Mouse (Mus musculus): Measurements from ENCODE around the gene Slfn4. TPM values are rescaled to one million over a fixed set of nuclear protein-coding genes. Genes with fewer than 3 reads are reported as not detected.
"Not testable (repeated sequence)": the region's sequence is repeated elsewhere in the genome, so short reads cannot be mapped to it uniquely, and the experiment has no call there.

The Slfn4 gene
- polyA plus RNA-seq, 1 experiment: 0.37 TPM

DNA sequence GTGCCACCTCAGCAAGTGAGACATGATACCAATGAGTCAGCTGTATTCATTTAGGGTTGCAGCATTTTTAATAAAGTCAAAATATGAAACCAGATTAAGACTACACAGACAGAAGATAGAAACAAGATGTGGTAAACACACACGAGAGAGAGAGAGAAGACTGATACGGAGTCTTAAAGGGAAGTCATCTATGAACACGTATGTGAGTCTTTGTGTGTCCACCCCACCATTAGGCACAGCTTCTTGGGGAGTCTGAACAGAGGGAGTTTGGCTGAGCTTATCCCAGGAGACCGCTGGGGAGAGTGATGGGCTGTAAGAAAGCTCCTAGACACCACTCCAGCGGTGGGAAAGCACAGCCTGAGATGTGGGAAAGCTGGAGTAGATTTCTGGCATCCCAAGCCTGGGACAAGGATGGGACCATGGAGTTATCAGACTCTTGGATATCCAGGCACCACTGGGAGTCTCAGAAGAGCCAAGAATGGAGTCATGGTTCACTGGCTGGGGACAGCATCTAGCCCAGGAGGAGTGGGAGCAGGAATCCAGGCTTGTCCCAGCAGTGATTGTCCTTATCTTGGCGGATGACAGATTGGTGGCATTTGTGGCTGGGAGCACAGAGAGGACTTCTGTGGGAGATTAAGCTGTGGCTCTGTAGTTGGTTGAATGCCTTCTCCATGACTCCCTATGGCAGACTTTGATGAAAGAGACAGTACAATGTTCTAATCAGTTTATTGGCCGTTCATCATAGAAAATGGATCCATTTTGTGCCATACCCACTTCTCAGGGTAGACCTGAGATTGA, 53.1 kb downstream of the Slfn4 start:
- 78% methylated on average over 7 of the region's 7 CpGs for WGBS
- no peak overlapping the region for H3K27ac ChIP-seq (ENCODE audit: insufficient read depth, low read depth, low read length)
- H3K4me1 ChIP-seq (ENCODE audit: control insufficient read depth, insufficient read depth, insufficient read length, low read length): no peaks in the 10 kb centered on the region
- H3K27me3 ChIP-seq (ENCODE audit: control insufficient read depth, insufficient read depth, low read length): no peaks in the 10 kb centered on the region
- no peak for TF ChIP-seq POLR2A (IDR thresholded peaks at IDR 0.05; ENCODE audit: low read depth, low read length)
- no peak for TF ChIP-seq CTCF (IDR thresholded peaks at IDR 0.05; ENCODE audit: extremely low read depth, insufficient read length, insufficient replicate concordance, low read depth, low read length)
- no peak overlapping the region for H3K4me3 ChIP-seq (ENCODE audit: low read depth, low read length)
- H3K36me3 ChIP-seq (ENCODE audit: control insufficient read depth, insufficient read depth, low read length): no peaks in the 10 kb centered on the region

DNA sequence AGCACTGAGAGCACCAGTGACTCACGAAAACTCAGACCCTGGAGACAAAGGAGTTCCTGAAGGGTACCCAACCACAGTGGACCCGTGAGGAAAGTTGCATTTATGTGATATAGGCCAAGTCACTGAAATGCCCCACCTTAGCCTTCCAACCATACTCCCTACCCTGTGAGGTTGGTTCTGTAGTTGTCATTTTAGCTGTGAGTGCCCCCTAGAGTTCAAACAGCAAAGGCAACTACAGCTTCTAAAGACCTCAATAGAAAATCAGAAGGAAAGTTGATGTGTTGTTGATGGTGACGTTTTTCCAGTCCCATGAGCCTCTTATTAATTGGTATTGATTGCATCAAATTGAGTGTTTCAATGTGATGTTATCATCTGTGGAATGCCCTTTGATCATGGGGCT, 56.0 kb downstream of the Slfn4 start:
- Histone ChIP-seq H3K27ac (ENCODE audit: insufficient read depth, low read depth, low read length) (no peak overlapping the region), H3K4me3 (ENCODE audit: low read depth, low read length) (no peak overlapping the region), H3K27me3 (ENCODE audit: control insufficient read depth, insufficient read depth, low read length) (no peaks in the 10 kb centered on the region), H3K36me3 (ENCODE audit: control insufficient read depth, insufficient read depth, low read length) (no peaks in the 10 kb centered on the region), H3K4me1 (ENCODE audit: control insufficient read depth, insufficient read depth, insufficient read length, low read length) (no peaks in the 10 kb centered on the region)
- 52% methylated on average over 3 of the region's 3 CpGs for WGBS
- TF ChIP-seq POLR2A (IDR thresholded peaks at IDR 0.05; ENCODE audit: low read depth, low read length) (no peak), CTCF (IDR thresholded peaks at IDR 0.05; ENCODE audit: extremely low read depth, insufficient read length, insufficient replicate concordance, low read depth, low read length) (no peak)

DNA sequence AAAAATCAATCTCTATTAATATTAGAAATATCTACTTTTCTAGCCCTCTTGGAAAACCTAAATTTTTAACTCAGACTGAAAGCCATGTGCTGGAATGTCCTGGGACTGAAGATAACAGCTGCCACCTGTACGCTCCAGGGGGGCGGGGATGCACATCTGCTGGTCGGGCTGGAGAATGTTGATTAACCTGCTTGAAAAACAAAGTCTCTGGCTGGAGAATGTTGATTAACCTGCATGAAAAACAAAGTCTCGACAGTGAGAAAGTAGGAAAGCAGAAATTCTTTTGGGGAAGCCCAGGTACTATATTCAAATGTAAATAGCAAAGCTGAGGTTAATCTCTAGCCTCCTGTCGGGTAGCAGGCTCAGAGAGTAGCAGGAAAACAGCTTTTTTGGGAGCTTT, 58.6 kb downstream of the Slfn4 start:
- 29% methylated on average over 5 of the region's 5 CpGs for WGBS
- not testable (repeated sequence) for H3K4me3 ChIP-seq (ENCODE audit: low read depth, low read length)

DNA sequence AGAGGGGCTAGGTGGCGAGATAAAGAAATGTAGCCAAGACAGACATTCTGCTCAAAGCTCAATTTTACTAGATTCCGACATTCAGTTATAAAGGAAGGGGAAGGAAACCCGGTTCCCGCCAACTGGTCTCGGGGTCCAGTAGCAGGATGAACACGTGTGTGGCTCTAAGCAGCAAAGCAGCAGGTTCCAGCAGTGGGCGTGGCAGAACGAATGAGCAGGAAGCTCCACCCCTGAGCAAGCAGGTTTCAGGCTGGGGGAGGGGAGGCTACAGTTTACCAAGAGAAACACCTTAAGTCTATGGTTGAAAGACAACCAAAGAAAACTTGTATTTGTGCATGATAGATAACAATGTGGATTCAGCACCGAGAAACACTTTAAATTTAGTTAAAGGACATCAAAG, 62.4 kb downstream of the Slfn4 start:
- WGBS: 67% methylated on average over 9 of the region's 9 CpGs
- not testable (repeated sequence) for H3K4me1 ChIP-seq (ENCODE audit: control insufficient read depth, insufficient read depth, insufficient read length, low read length); H3K36me3 ChIP-seq (ENCODE audit: control insufficient read depth, insufficient read depth, low read length); H3K27me3 ChIP-seq (ENCODE audit: control insufficient read depth, insufficient read depth, low read length); H3K27ac ChIP-seq (ENCODE audit: insufficient read depth, low read depth, low read length); H3K4me3 ChIP-seq (ENCODE audit: low read depth, low read length)

More for the DNA sequence above, 58.6 kb downstream of the Slfn4 start:
- H3K4me1 ChIP-seq (ENCODE audit: control insufficient read depth, insufficient read depth, insufficient read length, low read length); H3K27me3 ChIP-seq (ENCODE audit: control insufficient read depth, insufficient read depth, low read length); H3K36me3 ChIP-seq (ENCODE audit: control insufficient read depth, insufficient read depth, low read length); H3K27ac ChIP-seq (ENCODE audit: insufficient read depth, low read depth, low read length): not testable (repeated sequence)

DNA sequence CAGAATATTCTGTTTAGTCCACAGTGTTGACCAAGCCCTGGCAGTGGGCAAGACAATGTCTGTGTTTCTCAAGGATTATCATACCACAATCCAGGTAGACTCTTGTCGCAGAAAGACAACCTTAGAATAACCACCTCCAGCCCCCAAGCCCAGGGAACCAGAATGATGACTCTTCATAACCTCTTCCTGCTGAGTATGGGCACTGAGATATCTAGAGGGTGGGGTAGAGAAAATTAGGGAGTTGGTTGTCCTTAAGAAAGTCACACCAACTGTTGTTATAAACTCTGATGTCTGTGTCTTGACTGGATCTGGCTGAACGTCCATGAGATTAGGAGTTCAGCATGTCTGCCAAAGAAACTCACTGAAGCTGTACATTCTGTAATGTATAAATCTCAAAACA, 63.4 kb downstream of the Slfn4 start:
- Histone ChIP-seq H3K27me3 (ENCODE audit: control insufficient read depth, insufficient read depth, low read length) (no peaks in the 10 kb centered on the region), H3K27ac (ENCODE audit: insufficient read depth, low read depth, low read length) (no peak overlapping the region), H3K4me3 (ENCODE audit: low read depth, low read length) (no peak overlapping the region), H3K4me1 (ENCODE audit: control insufficient read depth, insufficient read depth, insufficient read length, low read length) (no peaks in the 10 kb centered on the region), H3K36me3 (ENCODE audit: control insufficient read depth, insufficient read depth, low read length) (no peaks in the 10 kb centered on the region)
- WGBS: 86% methylated on average over 2 of the region's 2 CpGs
- TF ChIP-seq POLR2A (IDR thresholded peaks at IDR 0.05; ENCODE audit: low read depth, low read length) (no peak), CTCF (IDR thresholded peaks at IDR 0.05; ENCODE audit: extremely low read depth, insufficient read length, insufficient replicate concordance, low read depth, low read length) (no peak)

DNA sequence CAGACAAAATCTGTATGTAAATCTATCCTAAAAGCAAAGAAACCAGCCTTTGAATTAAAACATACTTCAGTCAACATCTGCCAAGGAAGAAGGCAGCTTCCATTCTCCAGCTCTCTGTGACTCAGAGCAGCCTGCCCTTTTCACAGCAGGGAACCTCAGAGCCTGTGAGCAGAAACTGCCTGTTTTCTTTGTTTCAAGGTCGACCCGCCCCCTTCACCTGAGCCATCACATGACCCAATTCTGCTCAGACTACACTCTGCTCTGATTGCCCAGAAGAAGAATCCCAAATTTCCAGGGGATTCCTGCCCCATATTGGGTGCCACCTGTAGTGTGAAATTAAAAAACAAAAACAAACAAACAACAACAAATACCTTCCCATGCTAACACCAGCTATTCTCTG, 64.8 kb downstream of the Slfn4 start:
- 16% methylated on average over 2 of the region's 2 CpGs for WGBS
- Histone ChIP-seq H3K27ac (ENCODE audit: insufficient read depth, low read depth, low read length) (no peak overlapping the region), H3K27me3 (ENCODE audit: control insufficient read depth, insufficient read depth, low read length) (no peaks in the 10 kb centered on the region), H3K4me3 (ENCODE audit: low read depth, low read length) (no peak overlapping the region), H3K36me3 (ENCODE audit: control insufficient read depth, insufficient read depth, low read length) (no peaks in the 10 kb centered on the region), H3K4me1 (ENCODE audit: control insufficient read depth, insufficient read depth, insufficient read length, low read length) (no peaks in the 10 kb centered on the region)
- no peak for TF ChIP-seq CTCF (IDR thresholded peaks at IDR 0.05; ENCODE audit: extremely low read depth, insufficient read length, insufficient replicate concordance, low read depth, low read length)
- no peak for TF ChIP-seq POLR2A (IDR thresholded peaks at IDR 0.05; ENCODE audit: low read depth, low read length)

Other genes starting within 250 kb of the Slfn4 start
- gene Slfn5, start 223.8 kb upstream of the Slfn4 start, polyA plus RNA-seq (2012; rRNA removed): 0.34 and 0.95 TPM in 2 replicates
- gene Slfn9, start 183.4 kb upstream of the Slfn4 start, polyA plus RNA-seq (2012; rRNA removed): 0.30 and 0.61 TPM in 2 replicates
- 0.11 and 0.28 TPM in 2 replicates for gene Slfn8, start 154.4 kb upstream of the Slfn4 start, polyA plus RNA-seq (2012; rRNA removed)
- 3.4 and 4.2 TPM in 2 replicates for gene Slfn2, start 110.1 kb upstream of the Slfn4 start, polyA plus RNA-seq (2012; rRNA removed)
- 0.18 and 0.81 TPM in 2 replicates for gene Slfn1, start 58.3 kb upstream of the Slfn4 start, polyA plus RNA-seq (2012; rRNA removed)
- gene Slfn3, start 16.1 kb downstream of the Slfn4 start, polyA plus RNA-seq (2012; rRNA removed): 0.09 TPM in 1 of 2 replicates, not detected in the other
- not detected in 2 replicates for gene Slfn14, start 111.5 kb downstream of the Slfn4 start, polyA plus RNA-seq (2012; rRNA removed)
- gene Ap2b1, start 123.8 kb downstream of the Slfn4 start, polyA plus RNA-seq (2012; rRNA removed): 11.3 and 27.1 TPM in 2 replicates
- 2.0 and 3.8 TPM in 2 replicates for gene Pex12, start 127.4 kb downstream of the Slfn4 start, polyA plus RNA-seq (2012; rRNA removed)
- gene Rasl10b, start 234.0 kb downstream of the Slfn4 start, polyA plus RNA-seq (2012; rRNA removed): 0.80 and 0.93 TPM in 2 replicates